Mouse (Mus musculus) heart, embryonic 15.5 days (tissue): ENCODE measurements around the gene Creld2. TPM values are rescaled to one million over a fixed set of nuclear protein-coding genes. Genes with fewer than 3 reads are reported as not detected.

Experiments
- ATAC-seq: fragments of 200-750 bp; cut with Nextera tagmentation; replicated peaks from 2 replicates; pipeline ENCODE4 v1.8.0; 2017; ENCODE audit warnings: low read depth, moderate TSS enrichment; ENCODE audit not compliant: insufficient number of reproducible peaks, insufficient read depth, low FRiP score
- H3K27ac ChIP-seq: fragments of 300-500 bp; sonication (generic); 2 replicates; pipeline ENCODE4 v1.5.1; 2015; ENCODE audit warnings: mild to moderate bottlenecking, inconsistent platforms
- H3K27me3 ChIP-seq: fragments of 300-500 bp; sonication (generic); 2 replicates; pipeline ENCODE4 v1.6.1; 2015; ENCODE audit warnings: inconsistent platforms
- H3K36me3 ChIP-seq: fragments of 300-500 bp; sonication (generic); 2 replicates; pipeline ENCODE4 v1.6.1; 2015; ENCODE audit warnings: mild to moderate bottlenecking, inconsistent platforms
- H3K4me1 ChIP-seq: fragments of 300-500 bp; sonication (generic); replicated peaks from 2 replicates; pipeline ENCODE4 v1.6.1; 2015; ENCODE audit warnings: inconsistent platforms
- H3K4me2 ChIP-seq: fragments of 300-500 bp; sonication (generic); 2 replicates; pipeline ENCODE4 v1.6.1; 2015; ENCODE audit warnings: inconsistent platforms, mild to moderate bottlenecking, moderate library complexity
- H3K4me3 ChIP-seq: fragments of 300-500 bp; sonication (generic); 2 replicates; pipeline ENCODE4 v1.5.1; 2015; ENCODE audit warnings: mild to moderate bottlenecking, inconsistent platforms
- H3K9ac ChIP-seq: fragments of 300-500 bp; sonication (generic); 2 replicates; pipeline ENCODE4 v1.6.1; 2015; ENCODE audit warnings: mild to moderate bottlenecking, inconsistent platforms
- H3K9me3 ChIP-seq: fragments of 300-500 bp; sonication (generic); replicated peaks from 2 replicates; pipeline ENCODE4 v1.6.1; 2016; ENCODE audit warnings: inconsistent platforms
- WGBS: fragments of 180-500 bp; shearing (Covaris S2); methylation state at CpG from one replicate; pipeline ENCODE4 v1.1.7; 2015; ENCODE audit warnings: mixed read lengths; 5-methylcytosine and 5-hydroxymethylcytosine counted together
- polyA plus RNA-seq: library from polyadenylated mRNA; unstranded; fragments of >200 nt; fragmentation: Nextera tagmentation; extraction: Ambion mirVana; gene quantifications from 2 replicates; pipeline ENCODE4 v1.2.1, GENCODE M21; 2015

Creld2 gene
- polyA plus RNA-seq, 1 experiment from 2014 or later = 47.5 TPM

DNA sequence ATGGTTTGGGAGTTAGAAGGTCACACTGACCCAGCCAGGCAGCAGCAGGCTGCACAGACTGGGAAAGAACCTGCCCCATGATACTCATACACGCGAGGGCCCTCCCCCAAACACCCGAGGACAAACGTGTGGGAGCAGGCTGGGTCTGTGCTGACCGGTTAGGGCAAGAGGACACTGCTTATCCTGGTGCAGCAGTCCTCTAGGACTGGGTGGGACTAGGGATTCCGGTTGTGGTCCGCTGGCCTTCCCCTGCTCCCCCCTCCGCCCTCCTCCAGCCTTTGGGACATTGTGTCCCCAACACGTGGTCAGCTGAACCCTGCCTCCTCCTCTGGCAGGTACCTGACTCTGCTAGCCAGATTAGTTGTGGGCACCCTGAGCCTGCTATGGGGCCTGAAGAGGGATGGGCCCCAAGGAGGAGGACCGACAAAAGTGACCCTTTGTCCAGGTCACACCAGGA lies 56.2 kb downstream of the Creld2 start:
- Histone ChIP-seq H3K4me2 (no peak overlapping the region), H3K9ac (no peak overlapping the region), H3K9me3 (no peaks in the 10 kb centered on the region), H3K27ac (no peak overlapping the region), H3K4me1 (peaks cover 10% of the 10 kb centered on the region), H3K4me3 (no peak overlapping the region), H3K27me3 (no peaks in the 10 kb centered on the region), H3K36me3 (no peaks in the 10 kb centered on the region)
- 22% methylated on average over 10 of the region's 10 CpGs for WGBS
- peak; percentile 58 for ATAC-seq

Other genes starting within 250 kb of the Creld2 start
- gene Zdhhc25, start 219.3 kb upstream of the Creld2 start, polyA plus RNA-seq = not detected in 2 replicates
- 10.5 and 11.3 TPM in 2 replicates for gene Brd1, start 85.4 kb upstream of the Creld2 start, polyA plus RNA-seq
- 9.0 and 12.3 TPM in 2 replicates for gene Zbed4, start 68.0 kb upstream of the Creld2 start, polyA plus RNA-seq
- 8.6 and 11.2 TPM in 2 replicates for gene Alg12, start 328 bp upstream of the Creld2 start, polyA plus RNA-seq
- gene Pim3, start 42.5 kb downstream of the Creld2 start, polyA plus RNA-seq = 61.4 and 71.9 TPM in 2 replicates
- not detected in 2 replicates for gene Ttll8, start 134.8 kb downstream of the Creld2 start, polyA plus RNA-seq
- not detected in 2 replicates for gene Mlc1, start 159.4 kb downstream of the Creld2 start, polyA plus RNA-seq
- gene Mov10l1, start 163.3 kb downstream of the Creld2 start, polyA plus RNA-seq = 69.4 and 76.5 TPM in 2 replicates
- 1.5 and 1.7 TPM in 2 replicates for gene Panx2, start 240.1 kb downstream of the Creld2 start, polyA plus RNA-seq